Mouse (Mus musculus) heart, embryonic 13.5 days (tissue): ENCODE data around the gene Crocc. TPM values are rescaled to one million over a fixed set of nuclear protein-coding genes. Genes with fewer than 3 reads are reported as not detected.

Experiments
- ATAC-seq: fragments of 200-750 bp; cut with Nextera tagmentation; 2 replicates; pipeline ENCODE4 v1.8.0; 2017; ENCODE audit warnings: moderate TSS enrichment; ENCODE audit not compliant: insufficient number of reproducible peaks, low FRiP score, low TSS enrichment; ENCODE audit errors: extremely low read depth
- H3K27ac ChIP-seq: fragments of 300-500 bp; sonication (generic); replicated peaks from 2 replicates; pipeline ENCODE4 v1.5.1; 2015; ENCODE audit warnings: moderate library complexity, mild to moderate bottlenecking, inconsistent platforms
- H3K27me3 ChIP-seq: fragments of 300-500 bp; sonication (generic); replicated peaks from 2 replicates; pipeline ENCODE4 v1.6.1; 2015; ENCODE audit warnings: mild to moderate bottlenecking, inconsistent platforms
- H3K36me3 ChIP-seq: fragments of 300-500 bp; sonication (generic); 2 replicates; pipeline ENCODE4 v1.6.1; 2015; ENCODE audit warnings: mild to moderate bottlenecking, inconsistent platforms
- H3K4me1 ChIP-seq: fragments of 300-500 bp; sonication (generic); 2 replicates; pipeline ENCODE4 v1.6.1; 2015; ENCODE audit warnings: inconsistent platforms
- H3K4me2 ChIP-seq: fragments of 300-500 bp; sonication (generic); 2 replicates; pipeline ENCODE4 v1.6.1; 2015; ENCODE audit warnings: inconsistent platforms, mild to moderate bottlenecking, moderate library complexity
- H3K4me3 ChIP-seq: fragments of 300-500 bp; sonication (generic); 2 replicates; pipeline ENCODE4 v1.5.1; 2015; ENCODE audit warnings: moderate library complexity, mild to moderate bottlenecking, inconsistent platforms
- H3K9ac ChIP-seq: fragments of 300-500 bp; sonication (generic); 2 replicates; pipeline ENCODE4 v1.6.1; 2015; ENCODE audit warnings: inconsistent platforms, mild to moderate bottlenecking, moderate library complexity
- H3K9me3 ChIP-seq: fragments of 300-500 bp; sonication (generic); 2 replicates; pipeline ENCODE4 v1.6.1; 2016; ENCODE audit warnings: inconsistent platforms
- WGBS: fragments of 180-500 bp; shearing (Covaris S2); methylation state at CpG from one replicate; pipeline ENCODE4 v1.1.7; 2015; ENCODE audit warnings: mixed read lengths; 5-methylcytosine and 5-hydroxymethylcytosine counted together
- polyA plus RNA-seq: library from polyadenylated mRNA; unstranded; fragments of >200 nt; fragmentation: Nextera tagmentation; extraction: Ambion mirVana; gene quantifications from 2 replicates; pipeline ENCODE4 v1.2.1, GENCODE M21; 2015

Crocc gene
- polyA plus RNA-seq, result 3.4 and 3.5 TPM in 2 replicates

DNA sequence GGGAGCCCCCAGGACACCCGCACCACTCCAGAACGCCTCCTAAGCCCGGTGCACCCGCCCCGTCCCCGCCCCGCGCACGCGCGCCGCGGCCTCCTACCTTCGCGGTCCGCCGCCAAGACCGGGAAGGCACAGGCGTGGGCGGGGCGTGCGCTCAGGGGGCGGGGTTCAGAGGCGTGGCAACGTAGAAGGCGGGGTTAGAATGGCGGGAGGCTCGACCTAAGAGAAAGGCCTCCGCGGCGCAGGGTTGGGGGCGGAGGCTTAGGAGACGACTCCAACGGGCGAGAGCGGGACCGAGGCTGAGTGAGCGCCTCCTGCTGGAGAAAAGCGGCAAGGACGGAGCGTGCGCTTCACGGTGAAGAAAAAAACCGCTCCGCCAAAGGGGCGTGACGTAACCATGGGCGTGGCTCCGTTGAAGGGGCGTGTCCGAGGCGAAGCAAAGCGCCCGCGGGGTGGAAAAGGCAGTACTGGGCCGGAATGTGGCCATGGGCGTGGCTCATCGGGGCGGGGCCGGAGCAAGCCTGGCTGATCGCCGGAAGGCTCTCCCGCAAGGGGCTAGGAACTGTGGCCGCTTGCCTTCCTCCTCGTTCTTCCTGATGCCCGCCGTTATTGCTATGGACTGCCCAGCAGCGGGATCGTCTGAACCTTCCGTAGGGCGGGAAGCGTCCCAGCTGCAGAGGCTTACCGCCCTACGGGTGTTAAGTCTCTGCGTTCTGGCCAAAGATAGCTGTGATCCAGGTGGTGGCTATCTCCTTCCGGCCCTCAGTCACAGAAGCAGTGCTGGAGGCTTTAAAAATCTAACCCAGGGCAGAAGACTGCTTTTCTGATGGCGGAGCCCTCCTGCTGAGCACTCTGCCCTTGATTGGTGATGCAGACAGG, at the start of gene Crocc:
TSS of gene Crocc (minus strand) at position 125 of the 876 bp plus-strand sequence.
- peak within 1 kb of the TSS; percentile 91 for H3K27ac ChIP-seq
- peaks cover 25% of the 10 kb centered on the region for H3K36me3 ChIP-seq
- peaks cover 24% of the 10 kb centered on the region for H3K4me1 ChIP-seq
- peak within 1 kb of the TSS; percentile 92 for H3K9ac ChIP-seq
- peak within 1 kb of the TSS; percentile 77 for H3K4me3 ChIP-seq
- under 1% methylated on average over 77 of the region's 77 CpGs for WGBS
- H3K4me2 ChIP-seq, result peak within 1 kb of the TSS; percentile 85
- no peaks in the 10 kb centered on the region for H3K27me3 ChIP-seq
- ATAC-seq, result peak; percentile 94
- no peaks in the 10 kb centered on the region for H3K9me3 ChIP-seq

DNA sequence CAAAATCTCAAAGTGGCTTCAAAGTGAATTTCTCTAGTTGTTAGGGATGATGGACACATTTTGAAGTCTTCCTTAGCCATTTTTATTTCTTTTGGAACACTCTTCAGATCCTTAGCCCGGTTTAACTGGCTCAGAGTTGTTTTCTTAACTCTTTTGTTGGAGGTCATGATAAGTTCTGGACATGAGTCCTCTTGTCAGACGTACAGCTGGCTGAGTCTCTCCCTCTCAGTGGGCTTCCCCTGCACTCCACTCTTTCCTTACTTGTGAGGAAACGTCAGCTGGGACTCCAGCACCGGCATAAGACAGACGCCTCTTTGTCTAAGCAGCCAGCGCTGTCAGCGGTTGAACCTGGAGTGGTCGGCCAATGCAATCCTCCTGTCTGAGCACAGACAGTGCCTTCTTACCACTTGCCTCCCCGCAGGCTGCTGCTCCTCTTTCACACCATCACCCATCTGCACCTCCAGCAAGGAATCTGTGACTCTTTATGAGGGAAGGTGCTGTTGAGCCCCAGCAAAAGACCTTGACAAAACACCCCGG, 47.9 kb upstream of the Crocc start:
- Histone ChIP-seq H3K4me1 (peaks cover 29% of the 10 kb centered on the region), H3K9ac (no peak overlapping the region), H3K4me2 (no peak overlapping the region), H3K36me3 (peaks cover 36% of the 10 kb centered on the region), H3K27ac (peak overlapping the region; percentile 46), H3K4me3 (no peak overlapping the region), H3K27me3 (peaks cover 4% of the 10 kb centered on the region; the same call in 1 of the 2 replicates), H3K9me3 (no peaks in the 10 kb centered on the region)
- 19% methylated on average over 10 of the region's 10 CpGs for WGBS
- ATAC-seq, result no peak

DNA sequence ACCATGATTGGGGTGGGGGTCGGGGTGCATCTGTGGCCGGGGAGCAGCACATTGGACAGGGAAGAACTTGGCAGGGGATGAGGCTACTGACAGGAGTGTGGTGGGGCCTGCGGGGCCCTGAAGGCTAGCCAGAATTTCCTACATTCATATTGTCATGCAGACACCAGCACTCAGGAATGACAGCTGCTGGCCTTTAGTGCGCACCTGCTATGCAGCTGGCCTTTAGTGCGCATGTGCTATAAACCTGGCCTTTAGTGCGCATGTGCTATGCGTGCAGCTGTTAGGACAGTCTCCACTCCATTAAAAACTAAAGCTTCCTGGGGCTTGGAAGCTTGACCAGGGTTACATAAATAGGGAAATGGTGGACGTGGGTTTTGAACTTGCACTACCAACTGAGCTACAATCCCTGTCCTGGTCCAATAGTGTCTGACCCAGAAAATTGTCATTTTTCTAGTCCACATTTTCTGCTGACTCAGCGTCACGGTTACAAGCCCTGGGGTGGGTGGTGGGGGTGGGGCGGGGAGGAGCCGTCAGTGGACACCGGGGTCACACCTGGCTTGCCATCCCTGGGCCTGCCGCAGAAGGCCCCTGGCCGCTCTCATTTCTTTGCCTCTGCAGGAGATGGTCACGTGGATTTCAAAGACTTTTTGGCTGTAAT, 46.3 kb upstream of the Crocc start:
- ATAC-seq, result no peak
- WGBS, result 78% methylated on average over 16 of the region's 16 CpGs
- no peak overlapping the region for H3K9ac ChIP-seq
- H3K36me3 ChIP-seq, result peaks cover 20% of the 10 kb centered on the region
- peaks cover 29% of the 10 kb centered on the region for H3K4me1 ChIP-seq
- H3K4me3 ChIP-seq, result no peak overlapping the region
- peaks cover 4% of the 10 kb centered on the region; the same call in 1 of the 2 replicates for H3K27me3 ChIP-seq
- H3K9me3 ChIP-seq, result no peaks in the 10 kb centered on the region
- no peak overlapping the region for H3K4me2 ChIP-seq
- H3K27ac ChIP-seq, result no peak overlapping the region

DNA sequence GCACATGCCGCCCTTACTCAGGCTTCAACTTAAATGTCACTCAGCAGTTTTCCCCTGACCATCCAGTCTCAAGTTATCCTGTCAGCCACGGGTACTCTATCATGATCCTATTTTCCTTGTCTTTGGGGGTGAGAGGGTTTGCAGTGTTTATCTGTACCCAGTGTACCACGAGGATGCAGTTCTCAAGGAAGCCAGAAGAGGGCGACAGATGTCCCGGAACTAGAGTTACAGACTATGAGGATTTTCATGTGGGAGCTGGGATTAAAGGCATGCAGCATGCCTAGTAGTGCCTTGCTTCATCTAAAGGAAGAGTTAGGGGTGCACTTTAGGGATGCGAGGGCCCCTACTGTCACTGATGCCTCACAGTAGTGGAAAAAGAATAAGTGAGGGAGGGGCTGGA, 41.5 kb upstream of the Crocc start:
- no peak overlapping the region for H3K4me3 ChIP-seq
- ATAC-seq, result no peak

DNA sequence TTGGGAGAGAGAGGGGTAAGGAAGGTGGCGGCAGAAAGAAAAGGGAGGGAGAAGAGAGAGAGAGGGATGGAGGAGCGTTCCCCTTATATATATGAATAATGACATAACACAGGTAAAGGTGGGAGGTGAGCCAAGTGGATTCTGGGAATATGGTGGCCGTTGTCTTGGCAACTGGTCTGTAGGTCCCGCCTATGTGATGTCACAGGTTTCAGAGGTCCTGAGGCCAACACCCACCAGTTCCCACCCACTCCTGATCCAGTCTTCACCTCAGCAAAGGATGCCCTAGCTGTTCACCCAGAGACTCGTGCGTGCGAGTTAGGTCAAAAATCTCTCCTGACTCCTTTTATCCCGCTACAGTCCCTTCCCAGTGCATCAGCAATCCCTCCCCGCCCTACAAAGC, 40.9 kb upstream of the Crocc start:
- H3K27me3 ChIP-seq, result peaks cover 4% of the 10 kb centered on the region; the same call in 1 of the 2 replicates
- H3K4me3 ChIP-seq, result no peak overlapping the region
- H3K9me3 ChIP-seq, result no peaks in the 10 kb centered on the region
- ATAC-seq, result no peak
- no peak overlapping the region for H3K9ac ChIP-seq
- H3K36me3 ChIP-seq, result no peaks in the 10 kb centered on the region
- H3K27ac ChIP-seq, result no peak overlapping the region
- H3K4me1 ChIP-seq, result peaks cover 12% of the 10 kb centered on the region; the same call in 1 of the 2 replicates
- 81% methylated on average over 9 of the region's 9 CpGs for WGBS
- no peak overlapping the region for H3K4me2 ChIP-seq

More for the DNA sequence above, 41.5 kb upstream of the Crocc start:
- H3K4me2 ChIP-seq, result no peak overlapping the region
- no peak overlapping the region for H3K9ac ChIP-seq
- H3K27ac ChIP-seq, result no peak overlapping the region
- no peaks in the 10 kb centered on the region for H3K36me3 ChIP-seq
- 59% methylated on average over 6 of the region's 6 CpGs for WGBS
- peaks cover 12% of the 10 kb centered on the region; the same call in 1 of the 2 replicates for H3K4me1 ChIP-seq
- H3K9me3 ChIP-seq, result no peaks in the 10 kb centered on the region
- H3K27me3 ChIP-seq, result peaks cover 4% of the 10 kb centered on the region; the same call in 1 of the 2 replicates

DNA sequence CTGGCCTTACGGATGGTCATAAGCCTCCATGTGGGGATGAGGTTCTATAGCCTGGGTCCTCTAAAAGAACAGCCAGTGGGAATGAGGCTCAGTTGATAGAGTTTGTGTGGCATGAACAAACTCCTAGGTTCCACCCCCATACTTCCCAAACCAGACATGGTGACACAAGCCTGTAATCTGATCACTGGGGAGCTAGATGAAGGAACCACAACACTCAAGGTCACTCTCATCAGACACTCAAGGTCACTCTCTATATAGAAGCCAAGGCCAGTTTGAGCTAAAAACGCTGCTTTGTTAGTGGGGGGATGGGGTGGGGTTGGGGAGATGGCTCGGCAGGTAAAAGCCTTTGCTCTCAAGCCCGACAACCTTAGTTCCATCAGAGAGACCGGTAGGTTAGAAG, 39.6 kb upstream of the Crocc start:
- no peak overlapping the region for H3K4me3 ChIP-seq
- H3K27me3 ChIP-seq, result peaks cover 4% of the 10 kb centered on the region; the same call in 1 of the 2 replicates
- no peaks in the 10 kb centered on the region for H3K36me3 ChIP-seq
- WGBS, result 75% methylated on average over 5 of the region's 5 CpGs
- H3K9ac ChIP-seq, result no peak overlapping the region
- ATAC-seq, result no peak
- H3K4me1 ChIP-seq, result peaks cover 3% of the 10 kb centered on the region; the same call in 1 of the 2 replicates
- no peaks in the 10 kb centered on the region for H3K9me3 ChIP-seq
- no peak overlapping the region for H3K27ac ChIP-seq
- H3K4me2 ChIP-seq, result no peak overlapping the region

DNA sequence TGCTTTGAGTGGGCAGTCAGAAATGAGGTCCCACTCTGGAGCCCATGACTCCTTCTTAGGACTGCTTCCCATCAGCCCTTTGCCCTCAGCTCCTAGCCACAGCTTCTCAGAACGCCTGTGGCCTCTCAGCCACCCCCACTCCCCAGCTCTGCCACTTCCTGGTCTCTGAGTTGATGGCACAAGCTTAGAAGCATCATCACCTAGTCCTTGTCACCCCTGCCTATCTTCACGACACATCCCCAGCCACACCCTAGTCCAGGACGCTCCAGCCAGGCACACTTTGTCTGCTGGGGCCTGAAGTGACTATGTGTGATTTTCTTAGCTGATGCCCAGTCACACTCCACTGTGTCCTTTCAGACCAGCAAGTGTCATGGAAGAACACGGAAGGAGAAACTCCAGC, 38.6 kb upstream of the Crocc start:
- H3K9me3 ChIP-seq, result no peaks in the 10 kb centered on the region
- no peaks in the 10 kb centered on the region for H3K4me1 ChIP-seq
- 48% methylated on average over 4 of the region's 4 CpGs for WGBS
- ATAC-seq, result no peak
- no peak overlapping the region for H3K27ac ChIP-seq
- no peaks in the 10 kb centered on the region for H3K27me3 ChIP-seq
- H3K36me3 ChIP-seq, result no peaks in the 10 kb centered on the region
- no peak overlapping the region for H3K9ac ChIP-seq
- H3K4me2 ChIP-seq, result no peak overlapping the region
- H3K4me3 ChIP-seq, result no peak overlapping the region

DNA sequence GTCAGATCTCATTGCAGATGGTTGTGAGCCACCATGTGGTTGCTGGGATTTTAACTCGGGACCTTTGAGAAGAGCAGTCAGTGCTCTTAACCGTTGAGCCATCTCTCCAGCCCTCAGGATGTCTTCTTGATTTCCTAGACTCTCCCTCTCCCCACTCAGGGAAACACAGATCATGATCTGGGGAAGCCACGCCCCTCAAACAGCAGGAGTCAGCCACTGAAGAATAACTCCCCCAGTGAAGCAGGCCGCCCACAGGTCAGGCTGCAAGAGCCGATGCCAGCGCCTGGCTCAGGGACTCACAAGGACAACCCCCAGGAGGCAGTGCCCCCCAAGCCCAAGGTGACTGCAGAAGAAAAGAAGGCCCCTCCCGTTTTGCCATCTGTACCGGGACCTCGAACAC, 36.4 kb upstream of the Crocc start:
- no peak overlapping the region for H3K4me2 ChIP-seq
- H3K4me1 ChIP-seq, result no peaks in the 10 kb centered on the region
- H3K4me3 ChIP-seq, result no peak overlapping the region
- no peaks in the 10 kb centered on the region for H3K27me3 ChIP-seq
- H3K9me3 ChIP-seq, result no peaks in the 10 kb centered on the region
- no peaks in the 10 kb centered on the region for H3K36me3 ChIP-seq
- no peak overlapping the region for H3K9ac ChIP-seq
- ATAC-seq, result no peak
- WGBS, result 25% methylated on average over 9 of the region's 9 CpGs
- H3K27ac ChIP-seq, result no peak overlapping the region

DNA sequence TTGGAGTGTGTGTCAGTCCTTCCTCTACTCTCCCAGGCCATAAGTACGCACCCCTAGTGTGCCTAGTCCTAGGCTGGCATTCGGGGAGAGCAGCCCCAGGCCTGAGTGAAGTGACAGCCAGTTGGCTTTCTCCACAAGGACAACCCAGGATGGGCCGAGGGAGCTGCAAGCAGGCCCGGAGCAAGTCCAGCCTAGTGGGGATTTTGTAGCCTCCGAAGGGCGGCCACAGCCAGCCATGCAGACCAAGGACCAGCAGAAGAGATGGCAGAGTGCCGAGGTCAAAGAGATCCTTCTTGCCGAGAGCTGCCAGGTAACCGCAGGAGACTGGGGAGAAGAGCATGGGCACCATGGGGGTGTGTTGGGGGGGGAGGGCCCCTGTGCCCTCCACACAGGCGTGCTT, 34.7 kb upstream of the Crocc start:
- H3K9me3 ChIP-seq, result no peaks in the 10 kb centered on the region
- no peak for ATAC-seq
- H3K4me3 ChIP-seq, result no peak overlapping the region
- no peak overlapping the region for H3K27ac ChIP-seq
- no peak overlapping the region for H3K4me2 ChIP-seq
- H3K4me1 ChIP-seq, result no peaks in the 10 kb centered on the region
- WGBS, result 74% methylated on average over 10 of the region's 10 CpGs
- no peak overlapping the region for H3K9ac ChIP-seq
- H3K27me3 ChIP-seq, result no peaks in the 10 kb centered on the region
- no peaks in the 10 kb centered on the region for H3K36me3 ChIP-seq

DNA sequence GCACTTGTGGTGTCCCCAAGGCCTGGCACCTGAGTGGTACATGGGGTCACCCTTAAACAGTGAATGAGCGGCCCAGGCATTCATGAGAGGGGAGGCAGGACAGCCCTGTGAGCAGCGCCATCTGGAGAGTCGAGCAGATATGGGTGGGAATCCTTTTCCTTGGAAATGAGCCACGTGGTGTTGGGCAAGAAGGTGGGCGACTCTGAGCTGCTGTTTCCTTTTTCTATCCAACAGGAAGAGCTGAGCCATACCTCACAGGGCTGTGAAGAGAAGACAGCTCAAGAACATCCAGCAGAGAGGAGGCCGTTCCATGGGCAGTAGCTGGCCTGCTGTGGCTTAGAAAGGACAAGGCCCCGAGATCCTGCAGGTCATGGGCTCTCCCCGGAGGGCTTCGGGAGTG, 28.4 kb upstream of the Crocc start:
- H3K36me3 ChIP-seq, result no peaks in the 10 kb centered on the region
- H3K9ac ChIP-seq, result no peak overlapping the region
- H3K9me3 ChIP-seq, result no peaks in the 10 kb centered on the region
- H3K27ac ChIP-seq, result no peak overlapping the region
- 56% methylated on average over 9 of the region's 9 CpGs for WGBS
- ATAC-seq, result no peak
- peaks cover 3% of the 10 kb centered on the region; the same call in 1 of the 2 replicates for H3K4me1 ChIP-seq
- H3K4me2 ChIP-seq, result no peak overlapping the region
- H3K27me3 ChIP-seq, result no peaks in the 10 kb centered on the region
- no peak overlapping the region for H3K4me3 ChIP-seq

DNA sequence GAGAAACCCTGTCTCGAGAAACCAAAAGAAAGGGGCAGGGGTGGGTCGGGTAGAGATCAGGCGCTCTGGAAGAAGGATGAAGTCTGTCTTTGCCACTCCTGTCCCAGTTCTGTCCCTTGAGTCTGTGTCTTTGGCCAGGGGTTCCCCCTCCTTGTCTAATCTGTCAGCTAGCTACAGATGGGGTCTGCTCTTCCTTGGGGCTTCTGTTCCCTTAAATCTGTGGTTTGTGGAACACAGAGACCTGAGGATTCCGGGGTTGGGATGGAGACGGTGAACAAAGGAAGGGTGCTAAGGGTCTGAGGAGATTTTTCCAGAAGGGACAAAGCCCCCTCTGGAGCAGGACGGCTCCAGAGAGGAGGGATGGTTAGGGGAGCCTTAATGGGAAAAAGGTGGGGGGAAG, 27.7 kb upstream of the Crocc start, which contains the start of gene Spata21:
TSS of gene Spata21 (plus strand) at position 301 of the 400 bp plus-strand sequence.
- H3K4me3 ChIP-seq, result no peak within 1 kb of the TSS
- ATAC-seq, result no peak

More for the DNA sequence above, 27.7 kb upstream of the Crocc start, which contains the start of gene Spata21:
- no peaks in the 10 kb centered on the region for H3K36me3 ChIP-seq
- no peaks in the 10 kb centered on the region for H3K27me3 ChIP-seq
- 71% methylated on average over 6 of the region's 6 CpGs for WGBS
- no peak within 1 kb of the TSS for H3K27ac ChIP-seq
- H3K4me2 ChIP-seq, result no peak within 1 kb of the TSS
- H3K9me3 ChIP-seq, result no peaks in the 10 kb centered on the region
- H3K4me1 ChIP-seq, result peaks cover 3% of the 10 kb centered on the region; the same call in 1 of the 2 replicates
- no peak within 1 kb of the TSS for H3K9ac ChIP-seq
